Mouse (Mus musculus): ENCODE measurements around the gene Gm20503. TPM values are rescaled to one million over a fixed set of nuclear protein-coding genes. Genes with fewer than 3 reads are reported as not detected.

Gene Gm20503
- 6.9 and 8.2 TPM in 2 replicates for polyA plus RNA-seq (2014; fragmentation: Nextera tagmentation; extraction: Ambion mirVana)

GRCm38 (mm10) chr4:59002948-59003805 is at the start of gene Gm20503:
Gene Gm20503 (plus strand): TSS chr4:59003210.
- peak within 1 kb of the TSS; percentile 85 for H3K9ac ChIP-seq (ENCODE audit: low read depth, low read length)
- no peaks in the 10 kb centered on the region for H3K27me3 ChIP-seq (ENCODE audit: control insufficient read depth, insufficient read depth, low read length)
- ATAC-seq (ENCODE audit: low FRiP score) (peak; percentile 99), DNase-seq (ENCODE audit: low spot score) (peak; percentile 96)
- peak within 1 kb of the TSS; percentile 68 for H3K4me2 ChIP-seq (replicated peaks; ENCODE audit: low read depth, low read length)
- WGBS, result under 1% methylated on average over 67 of the region's 89 CpGs
- H3K27ac ChIP-seq (ENCODE audit: low read depth, low read length), result peak within 1 kb of the TSS; percentile 88
- no peaks in the 10 kb centered on the region for H3K9me3 ChIP-seq (ENCODE audit: control insufficient read depth, low read length)
- no peaks in the 10 kb centered on the region for H3K36me3 ChIP-seq (ENCODE audit: control insufficient read depth, insufficient read depth, low read length)
- no peaks in the 10 kb centered on the region; the same call in 1 of the 2 replicates for H3K4me1 ChIP-seq (replicated peaks; ENCODE audit: control insufficient read depth, insufficient read depth, low read length)
- H3K4me3 ChIP-seq (ENCODE audit: low read depth, low read length), result peak within 1 kb of the TSS; percentile 88

GRCm38 (mm10) chr4:58961719-58962118 is 41.3 kb upstream of the Gm20503 start:
- no peaks in the 10 kb centered on the region for H3K4me1 ChIP-seq (replicated peaks; ENCODE audit: control insufficient read depth, insufficient read depth, low read length)
- H3K27ac ChIP-seq (ENCODE audit: low read depth, low read length), result no peak overlapping the region
- DNase-seq (ENCODE audit: low spot score) (no peak), ATAC-seq (ENCODE audit: low FRiP score) (no peak)
- no peaks in the 10 kb centered on the region for H3K36me3 ChIP-seq (ENCODE audit: control insufficient read depth, insufficient read depth, low read length)
- H3K4me3 ChIP-seq (ENCODE audit: low read depth, low read length), result no peak overlapping the region
- no peaks in the 10 kb centered on the region for H3K27me3 ChIP-seq (ENCODE audit: control insufficient read depth, insufficient read depth, low read length)
- no peaks in the 10 kb centered on the region for H3K9me3 ChIP-seq (ENCODE audit: control insufficient read depth, low read length)
- 95% methylated on average over 15 of the region's 15 CpGs for WGBS
- no peak overlapping the region for H3K4me2 ChIP-seq (replicated peaks; ENCODE audit: low read depth, low read length)
- no peak overlapping the region for H3K9ac ChIP-seq (ENCODE audit: low read depth, low read length)

GRCm38 (mm10) chr4:58963271-58963670 is 39.7 kb upstream of the Gm20503 start:
- ATAC-seq (ENCODE audit: low FRiP score), result no peak
- no peaks in the 10 kb centered on the region for H3K36me3 ChIP-seq (ENCODE audit: control insufficient read depth, insufficient read depth, low read length)
- no peak for DNase-seq (ENCODE audit: low spot score)
- no peak overlapping the region for H3K9ac ChIP-seq (ENCODE audit: low read depth, low read length)
- no peak overlapping the region for H3K27ac ChIP-seq (ENCODE audit: low read depth, low read length)
- H3K4me3 ChIP-seq (ENCODE audit: low read depth, low read length), result no peak overlapping the region
- no peaks in the 10 kb centered on the region for H3K27me3 ChIP-seq (ENCODE audit: control insufficient read depth, insufficient read depth, low read length)
- H3K4me2 ChIP-seq (replicated peaks; ENCODE audit: low read depth, low read length), result no peak overlapping the region
- H3K4me1 ChIP-seq (replicated peaks; ENCODE audit: control insufficient read depth, insufficient read depth, low read length), result no peaks in the 10 kb centered on the region
- H3K9me3 ChIP-seq (ENCODE audit: control insufficient read depth, low read length), result no peaks in the 10 kb centered on the region
- 92% methylated on average over 4 of the region's 4 CpGs for WGBS

- H3K4me2 ChIP-seq (replicated peaks; ENCODE audit: low read depth, low read length), result no peak overlapping the region
- H3K9me3 ChIP-seq (ENCODE audit: control insufficient read depth, low read length), result no peaks in the 10 kb centered on the region
- H3K9ac ChIP-seq (ENCODE audit: low read depth, low read length), result no peak overlapping the region
- ATAC-seq (ENCODE audit: low FRiP score) (no peak), DNase-seq (ENCODE audit: low spot score) (no peak)
- H3K36me3 ChIP-seq (ENCODE audit: control insufficient read depth, insufficient read depth, low read length), result no peaks in the 10 kb centered on the region
- no peak overlapping the region for H3K27ac ChIP-seq (ENCODE audit: low read depth, low read length)
- no peak overlapping the region for H3K4me3 ChIP-seq (ENCODE audit: low read depth, low read length)
- 85% methylated on average over 1 of the region's 1 CpGs for WGBS
- H3K27me3 ChIP-seq (ENCODE audit: control insufficient read depth, insufficient read depth, low read length), result no peaks in the 10 kb centered on the region
- H3K4me1 ChIP-seq (replicated peaks; ENCODE audit: control insufficient read depth, insufficient read depth, low read length), result no peaks in the 10 kb centered on the region
Measured at GRCm38 (mm10) chr4:58965136-58965535, 37.9 kb upstream of the Gm20503 start.

GRCm38 (mm10) chr4:58970678-58971077 is 32.3 kb upstream of the Gm20503 start:
- H3K4me1 ChIP-seq (replicated peaks; ENCODE audit: control insufficient read depth, insufficient read depth, low read length), result no peaks in the 10 kb centered on the region
- no peak overlapping the region for H3K27ac ChIP-seq (ENCODE audit: low read depth, low read length)
- no peak for DNase-seq (ENCODE audit: low spot score)
- ATAC-seq (ENCODE audit: low FRiP score), result no peak
- no peak overlapping the region for H3K4me3 ChIP-seq (ENCODE audit: low read depth, low read length)
- no peak overlapping the region for H3K4me2 ChIP-seq (replicated peaks; ENCODE audit: low read depth, low read length)
- H3K27me3 ChIP-seq (ENCODE audit: control insufficient read depth, insufficient read depth, low read length), result no peaks in the 10 kb centered on the region
- no peaks in the 10 kb centered on the region for H3K36me3 ChIP-seq (ENCODE audit: control insufficient read depth, insufficient read depth, low read length)
- no peaks in the 10 kb centered on the region for H3K9me3 ChIP-seq (ENCODE audit: control insufficient read depth, low read length)
- no peak overlapping the region for H3K9ac ChIP-seq (ENCODE audit: low read depth, low read length)
- 86% methylated on average over 4 of the region's 4 CpGs for WGBS

GRCm38 (mm10) chr4:58975711-58976110 is 27.3 kb upstream of the Gm20503 start:
- H3K4me1 ChIP-seq (replicated peaks; ENCODE audit: control insufficient read depth, insufficient read depth, low read length), result no peaks in the 10 kb centered on the region
- no peaks in the 10 kb centered on the region for H3K27me3 ChIP-seq (ENCODE audit: control insufficient read depth, insufficient read depth, low read length)
- no peak overlapping the region for H3K27ac ChIP-seq (ENCODE audit: low read depth, low read length)
- H3K4me3 ChIP-seq (ENCODE audit: low read depth, low read length), result no peak overlapping the region
- 77% methylated on average over 5 of the region's 5 CpGs for WGBS
- no peak overlapping the region for H3K4me2 ChIP-seq (replicated peaks; ENCODE audit: low read depth, low read length)
- no peak overlapping the region for H3K9ac ChIP-seq (ENCODE audit: low read depth, low read length)
- no peaks in the 10 kb centered on the region for H3K36me3 ChIP-seq (ENCODE audit: control insufficient read depth, insufficient read depth, low read length)
- ATAC-seq (ENCODE audit: low FRiP score), result no peak
- no peaks in the 10 kb centered on the region for H3K9me3 ChIP-seq (ENCODE audit: control insufficient read depth, low read length)
- no peak for DNase-seq (ENCODE audit: low spot score)

GRCm38 (mm10) chr4:58981421-58981820 is 21.6 kb upstream of the Gm20503 start:
- DNase-seq (ENCODE audit: low spot score), result no peak
- no peaks in the 10 kb centered on the region for H3K27me3 ChIP-seq (ENCODE audit: control insufficient read depth, insufficient read depth, low read length)
- H3K4me1 ChIP-seq (replicated peaks; ENCODE audit: control insufficient read depth, insufficient read depth, low read length), result no peaks in the 10 kb centered on the region
- no peak overlapping the region for H3K27ac ChIP-seq (ENCODE audit: low read depth, low read length)
- no peak for ATAC-seq (ENCODE audit: low FRiP score)
- H3K4me2 ChIP-seq (replicated peaks; ENCODE audit: low read depth, low read length), result no peak overlapping the region
- H3K36me3 ChIP-seq (ENCODE audit: control insufficient read depth, insufficient read depth, low read length), result no peaks in the 10 kb centered on the region
- no peaks in the 10 kb centered on the region for H3K9me3 ChIP-seq (ENCODE audit: control insufficient read depth, low read length)
- H3K9ac ChIP-seq (ENCODE audit: low read depth, low read length), result no peak overlapping the region
- H3K4me3 ChIP-seq (ENCODE audit: low read depth, low read length), result no peak overlapping the region
- WGBS, result 75% methylated on average over 6 of the region's 6 CpGs

- no peak for DNase-seq (ENCODE audit: low spot score)
- no peak overlapping the region for H3K4me2 ChIP-seq (replicated peaks; ENCODE audit: low read depth, low read length)
Measured at GRCm38 (mm10) chr4:58982806-58983205, 20.2 kb upstream of the Gm20503 start.

GRCm38 (mm10) chr4:58985157-58985648 is 17.8 kb upstream of the Gm20503 start:
- no peak overlapping the region for H3K4me2 ChIP-seq (replicated peaks; ENCODE audit: low read depth, low read length)
- no peak overlapping the region for H3K27ac ChIP-seq (ENCODE audit: low read depth, low read length)
- DNase-seq (ENCODE audit: low spot score) (peak; percentile 89), ATAC-seq (ENCODE audit: low FRiP score) (peak; percentile 39; the same call in 1 of the 2 replicates)
- H3K4me3 ChIP-seq (ENCODE audit: low read depth, low read length), result no peak overlapping the region
- H3K4me1 ChIP-seq (replicated peaks; ENCODE audit: control insufficient read depth, insufficient read depth, low read length), result no peaks in the 10 kb centered on the region
- H3K36me3 ChIP-seq (ENCODE audit: control insufficient read depth, insufficient read depth, low read length), result no peaks in the 10 kb centered on the region
- no peak overlapping the region for H3K9ac ChIP-seq (ENCODE audit: low read depth, low read length)
- no peaks in the 10 kb centered on the region for H3K27me3 ChIP-seq (ENCODE audit: control insufficient read depth, insufficient read depth, low read length)
- no peaks in the 10 kb centered on the region for H3K9me3 ChIP-seq (ENCODE audit: control insufficient read depth, low read length)
- WGBS, result 25% methylated on average over 7 of the region's 7 CpGs

More at GRCm38 (mm10) chr4:58982806-58983205, 20.2 kb upstream of the Gm20503 start:
- Histone ChIP-seq H3K36me3 (ENCODE audit: control insufficient read depth, insufficient read depth, low read length) (no peaks in the 10 kb centered on the region), H3K9ac (ENCODE audit: low read depth, low read length) (no peak overlapping the region), H3K27ac (ENCODE audit: low read depth, low read length) (no peak overlapping the region), H3K27me3 (ENCODE audit: control insufficient read depth, insufficient read depth, low read length) (no peaks in the 10 kb centered on the region), H3K4me3 (ENCODE audit: low read depth, low read length) (no peak overlapping the region), H3K4me1 (replicated peaks; ENCODE audit: control insufficient read depth, insufficient read depth, low read length) (no peaks in the 10 kb centered on the region), H3K9me3 (ENCODE audit: control insufficient read depth, low read length) (no peaks in the 10 kb centered on the region)
- ATAC-seq (ENCODE audit: low FRiP score), result no peak
- 86% methylated on average over 8 of the region's 8 CpGs for WGBS
